Mouse (Mus musculus) lung, adult 2 months (tissue): ENCODE data around the gene Ralgps2.

Experiments
- CTCF ChIP-seq: fragments of 200-500 bp; IDR thresholded peaks from 2 replicates; pipeline ENCODE4 v1.5.1; 2011; ENCODE audit warnings: mild to moderate bottlenecking, low read length, control low read depth; ENCODE audit not compliant: insufficient read depth
- POLR2A ChIP-seq: fragments of 200-500 bp; IDR thresholded peaks from 2 replicates; pipeline ENCODE4 v1.6.1; 2011; ENCODE audit warnings: low read depth, mild to moderate bottlenecking, control low read depth, low read length, borderline replicate concordance; ENCODE audit errors: extremely low read depth

DNA sequence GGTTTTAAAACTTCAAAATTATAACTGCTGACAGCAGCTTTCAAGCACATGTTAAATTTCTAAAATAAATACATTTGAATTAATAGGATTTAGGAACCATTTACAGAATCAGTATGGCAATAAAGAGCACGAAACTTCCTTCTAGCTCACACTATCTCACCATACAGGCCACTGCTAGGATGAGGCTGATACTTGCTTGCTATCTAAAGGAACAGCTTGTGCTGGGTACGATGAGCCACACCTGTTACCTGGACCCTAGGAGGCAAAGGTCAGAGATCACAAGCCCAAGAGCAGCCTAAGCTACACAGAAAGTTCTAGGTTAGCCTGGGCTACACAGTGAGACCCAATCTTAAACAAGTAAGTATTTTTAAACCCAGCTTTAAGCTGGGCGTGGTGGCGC, 30.2 kb downstream of the Ralgps2 start:
- TF ChIP-seq POLR2A (no peak), CTCF (no peak)
